Mouse (Mus musculus) ES-E14 (cell line): ENCODE measurements around the gene Arnt2.

ENCODE experiments used
- CHD2 ChIP-seq: IDR thresholded peaks from 2 replicates; pipeline ENCODE4 v1.6.1; 2014; ENCODE audit warnings: mild to moderate bottlenecking, low read depth, low read length, inconsistent platforms
- MAFK ChIP-seq: IDR thresholded peaks from 2 replicates; pipeline ENCODE4 v1.6.1; 2014; ENCODE audit warnings: mild to moderate bottlenecking, low read depth, low read length, inconsistent platforms; ENCODE audit not compliant: insufficient read depth

DNA sequence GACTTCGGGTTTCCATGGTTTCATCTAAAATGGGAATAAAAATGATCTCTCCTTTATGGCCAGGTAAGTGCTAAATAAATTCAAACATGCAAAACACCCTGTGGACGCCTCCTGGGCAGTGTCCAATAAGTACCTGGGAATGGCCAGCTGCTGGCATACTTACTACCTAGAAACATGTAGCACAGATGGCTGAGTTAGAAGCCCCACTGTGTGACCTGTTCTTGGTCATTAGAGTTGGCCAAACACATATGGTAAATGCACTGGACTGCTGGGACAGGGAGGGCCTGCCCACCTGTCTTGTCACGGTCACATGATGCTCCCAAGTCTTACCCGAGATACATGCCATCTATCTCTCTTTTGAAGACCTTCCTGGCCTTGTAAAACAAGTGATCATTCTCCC is 149.6 kb downstream of the Arnt2 start:
- no peak for TF ChIP-seq CHD2
- no peak for TF ChIP-seq MAFK
